Mouse (Mus musculus): ENCODE data around the gene Glg1.
"Not testable (repeated sequence)": the region's sequence is repeated elsewhere in the genome, so short reads cannot be mapped to it uniquely, and the experiment has no call there.

Glg1 gene

DNA sequence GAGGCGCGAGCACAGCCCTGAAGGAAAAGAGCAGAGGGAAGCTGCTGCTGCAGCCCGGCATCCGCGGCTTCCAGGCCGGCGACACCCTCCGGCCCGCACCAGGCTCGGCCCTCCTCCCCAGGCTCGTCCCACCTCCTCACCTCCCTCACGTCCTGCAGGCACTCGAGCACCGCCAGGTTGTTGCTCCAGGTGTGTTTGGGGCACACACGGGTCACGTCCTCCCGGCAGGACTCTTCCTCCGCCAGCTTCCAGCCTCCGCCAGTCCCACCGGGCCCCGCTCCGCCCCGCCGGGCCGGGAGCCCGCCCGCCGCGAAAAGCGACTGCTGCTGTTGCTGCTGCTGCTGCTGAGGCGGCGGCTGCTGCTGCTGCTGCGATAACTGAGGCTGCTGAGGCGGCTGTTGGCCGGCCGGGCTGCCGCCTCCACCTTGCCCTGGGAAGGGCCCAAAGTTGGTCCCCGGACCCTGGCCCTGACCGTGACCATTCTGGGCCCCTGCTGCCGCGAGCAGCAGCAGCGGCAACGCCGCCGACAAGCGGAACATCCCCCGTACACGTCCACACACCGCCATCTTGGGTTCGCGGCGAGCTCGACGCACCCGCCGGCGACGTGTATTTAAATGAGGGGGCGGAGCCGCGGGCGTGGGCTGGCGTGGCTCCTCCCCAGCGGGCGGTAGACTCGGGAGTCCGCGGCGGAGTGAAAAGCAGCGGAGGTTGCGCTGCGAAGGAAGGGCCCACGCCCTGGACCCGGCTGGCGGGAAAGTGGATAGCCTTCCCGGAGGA lies at the start of gene Glg1:
Gene Glg1, minus strand, starts transcription at position 586 of the 777 bp plus-strand sequence.
- peak; percentile 96 for DNase-seq

DNA sequence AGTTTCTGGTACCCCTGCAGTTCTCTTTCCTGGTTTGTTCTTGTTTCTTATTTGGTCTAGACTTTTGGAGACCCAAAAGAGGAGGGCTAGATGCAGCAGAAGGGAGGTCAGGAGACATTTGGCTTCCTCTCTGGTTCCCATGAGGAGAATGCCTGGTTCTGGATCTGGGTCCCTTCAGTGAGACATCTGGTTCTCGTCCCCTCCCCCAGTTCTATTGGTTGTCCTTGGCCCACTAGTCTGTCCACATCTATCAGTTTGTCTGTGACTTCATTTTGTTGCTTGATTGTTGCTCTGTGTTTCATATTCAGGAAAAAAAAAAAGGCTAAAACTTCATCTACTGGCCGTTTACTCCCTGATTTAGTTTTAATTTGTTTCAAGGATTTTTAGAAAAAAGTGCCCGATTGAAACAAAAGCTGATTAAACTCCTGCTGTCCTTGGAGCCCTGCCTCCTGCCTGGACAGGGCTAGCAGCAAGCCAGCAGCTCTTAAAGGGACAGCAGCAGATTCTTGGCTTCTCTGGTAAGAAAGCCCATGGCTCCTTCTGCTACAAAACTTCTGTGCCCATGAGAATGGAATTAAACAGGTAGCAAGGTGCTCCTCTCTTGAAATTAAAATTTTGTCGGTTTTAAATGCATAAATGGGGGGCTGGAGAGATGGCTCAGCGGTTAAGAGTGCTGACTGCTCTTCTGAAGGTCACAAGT lies 46.2 kb upstream of the Glg1 start:
- no peak for DNase-seq

DNA sequence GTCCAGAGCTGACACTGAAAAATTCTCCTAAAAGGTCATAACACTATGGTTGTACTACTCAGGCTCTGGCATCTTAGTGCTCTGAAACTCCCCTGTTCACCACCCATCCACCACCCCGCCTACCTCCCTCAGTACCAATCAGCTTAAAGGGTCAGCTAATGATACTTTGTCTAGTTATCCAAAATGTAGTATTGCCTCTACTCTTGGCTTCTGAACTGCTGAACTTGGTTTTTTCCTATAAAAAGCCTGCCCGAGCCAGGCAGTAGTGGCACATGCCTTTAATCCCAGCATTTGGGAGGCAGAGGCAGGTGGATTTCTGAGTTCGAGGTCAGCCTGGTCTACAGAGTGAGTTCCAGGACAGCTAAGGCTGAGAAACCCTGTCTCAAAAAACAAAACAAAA lies 45.3 kb upstream of the Glg1 start:
- no peak for DNase-seq

DNA sequence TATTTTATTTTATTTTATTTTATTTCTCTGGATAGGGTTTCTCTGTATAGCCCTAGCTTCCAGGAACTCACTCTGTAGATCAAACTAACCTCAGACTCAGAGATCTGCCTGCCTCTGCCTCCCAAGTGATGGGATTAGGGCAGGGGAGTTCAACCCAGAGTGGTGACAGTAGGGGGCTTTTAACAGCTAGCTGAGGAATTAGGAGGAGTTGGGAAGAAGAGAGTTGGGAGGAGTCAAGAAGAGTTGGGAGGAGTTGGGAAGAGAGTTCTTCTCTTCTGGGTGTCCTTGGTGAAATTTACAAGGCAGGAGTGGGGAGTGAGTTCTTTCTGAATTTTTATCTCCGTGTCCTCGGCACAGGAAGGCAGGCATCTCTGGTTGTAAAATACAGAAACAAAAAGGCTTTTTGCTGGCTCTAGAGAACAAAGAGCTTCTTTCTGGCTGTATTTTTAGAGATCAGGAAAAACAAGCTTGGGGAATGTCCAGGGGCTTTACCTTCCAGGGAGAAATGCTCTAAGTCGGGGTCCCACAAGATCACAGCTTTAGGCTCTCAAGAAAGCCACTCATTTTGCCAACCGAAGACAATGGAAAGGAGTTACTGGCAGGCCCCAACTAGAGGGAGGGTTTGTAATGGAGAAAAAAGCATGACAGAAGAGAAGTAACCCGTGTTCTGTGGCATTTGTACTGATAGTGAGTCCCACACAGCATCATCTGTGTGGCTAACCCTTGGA lies 44.2 kb upstream of the Glg1 start:
- not testable (repeated sequence) for DNase-seq

DNA sequence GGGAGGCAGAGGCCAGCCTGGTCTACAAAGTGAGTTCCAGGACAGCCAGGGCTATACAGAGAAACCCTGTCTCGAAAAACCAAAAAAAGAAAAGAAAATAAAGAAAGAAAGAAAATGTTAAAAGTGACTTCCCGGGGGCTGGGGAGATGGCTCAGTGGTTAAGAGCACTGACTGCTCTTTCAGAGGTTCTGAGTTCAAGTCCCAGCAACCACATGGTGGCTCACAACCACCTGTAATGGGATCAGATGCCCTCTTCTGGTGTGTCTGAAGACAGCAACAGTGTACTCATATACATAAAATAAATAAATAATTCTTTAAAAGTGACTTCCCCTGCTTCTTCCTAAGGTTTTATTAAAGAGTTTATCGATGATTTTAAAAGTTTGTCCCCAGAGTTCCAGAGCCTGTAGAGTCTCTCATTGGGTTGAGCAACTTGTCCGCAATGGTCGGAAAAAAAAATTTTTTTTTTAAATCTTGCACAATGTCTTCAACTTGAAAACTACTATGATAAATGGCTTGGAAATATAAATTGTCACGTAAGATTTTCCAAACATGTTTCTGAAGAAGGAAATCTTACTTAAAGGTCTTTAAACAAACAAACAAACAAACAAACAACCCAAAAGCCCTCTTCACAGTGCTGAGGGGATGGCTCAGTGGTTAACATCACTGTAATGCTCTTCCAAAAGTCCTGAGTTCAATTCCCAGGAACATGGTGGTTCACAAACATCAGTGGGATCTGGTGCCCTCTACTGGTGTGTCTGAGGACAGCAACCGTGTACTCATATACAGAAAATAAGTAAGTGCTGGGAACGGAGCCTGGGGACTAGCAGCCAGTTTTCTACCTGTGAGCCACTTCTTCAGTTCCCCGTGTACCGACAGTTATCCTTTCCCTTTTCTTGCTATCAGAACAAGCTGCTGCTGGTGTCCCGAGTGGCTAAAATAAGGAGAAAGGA lies 41.9 kb upstream of the Glg1 start:
- DNase-seq = peak; percentile 6

DNA sequence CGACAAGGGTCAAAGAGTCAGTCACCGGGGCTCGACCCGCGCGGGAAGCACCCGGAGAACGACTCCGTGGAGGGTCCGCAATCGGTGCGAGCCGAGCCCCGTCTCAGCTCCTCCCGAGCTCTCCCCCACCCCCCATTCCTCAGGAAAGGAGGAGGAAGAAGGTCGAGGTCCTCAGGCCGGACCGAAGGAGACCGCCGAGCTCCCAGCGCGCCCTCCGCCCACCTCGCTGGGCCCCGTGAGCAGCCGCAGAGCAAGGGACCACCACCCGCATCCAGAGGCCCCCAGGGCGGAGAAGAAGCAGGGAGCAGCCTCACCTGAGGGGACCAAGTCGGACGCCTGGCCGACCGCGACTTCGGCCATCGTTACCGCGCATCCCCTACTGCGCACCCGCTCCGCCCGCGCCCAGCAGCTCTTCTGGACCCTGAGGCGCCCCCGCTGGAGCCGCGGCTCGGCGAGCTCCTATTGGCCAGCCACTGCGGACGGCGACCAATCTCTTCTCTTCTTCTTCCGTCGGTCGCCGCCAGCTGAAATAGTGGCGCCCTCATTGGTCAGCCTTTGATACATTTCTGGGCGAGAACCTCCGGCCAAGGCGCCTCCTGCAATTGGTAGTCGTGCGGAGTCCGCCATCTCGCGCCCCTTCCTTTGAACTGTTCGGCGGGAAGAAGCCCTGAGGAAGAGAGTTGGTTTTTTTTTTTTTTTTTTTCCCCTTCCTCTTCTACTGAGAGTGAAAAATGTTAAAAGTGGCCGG lies 41.0 kb upstream of the Glg1 start, which contains the start of gene Rfwd3:
Gene Rfwd3, minus strand, starts transcription at position 402 of the 748 bp plus-strand sequence.
- peak; percentile 99 for DNase-seq

DNA sequence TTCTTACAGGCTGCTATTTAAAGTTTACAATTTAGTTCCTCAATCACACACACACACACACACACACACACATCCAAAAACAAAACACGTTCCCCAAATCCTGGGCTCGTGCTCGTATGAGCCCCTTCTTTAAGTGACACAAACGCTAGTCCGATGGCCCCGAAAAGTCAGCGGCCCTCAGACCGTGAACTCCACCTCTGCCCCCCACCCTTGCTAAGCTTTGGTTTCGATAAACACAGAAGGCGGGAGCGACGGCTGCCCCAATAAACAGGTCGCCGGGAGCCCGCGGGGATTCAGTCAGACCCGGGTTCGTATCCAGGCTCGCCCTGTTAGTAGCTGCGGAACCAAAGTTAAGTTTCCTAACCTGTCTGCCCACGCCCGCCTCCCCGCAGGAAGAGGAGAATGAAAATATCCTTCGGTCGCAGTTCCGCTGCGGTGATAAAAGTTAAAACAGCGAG lies 40.4 kb upstream of the Glg1 start:
- DNase-seq = peak; percentile 56

DNA sequence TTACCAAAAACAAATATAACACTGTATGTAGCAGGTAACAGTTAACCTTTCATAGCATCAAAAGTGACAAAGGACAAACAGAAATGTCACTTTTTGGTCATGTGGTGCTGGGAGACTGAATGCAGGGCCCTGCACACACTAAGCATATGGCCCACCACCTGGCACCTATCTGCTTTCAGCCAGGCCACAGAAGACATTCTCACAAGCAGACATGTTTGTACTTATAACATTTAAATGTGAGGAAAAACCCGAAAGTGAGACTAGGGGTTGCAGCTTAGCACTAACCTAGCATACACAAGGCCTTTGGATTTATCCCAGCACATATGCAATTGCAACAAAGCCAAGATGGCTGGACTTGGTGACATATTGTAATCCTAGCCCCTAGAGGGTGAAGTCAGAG lies 39.0 kb upstream of the Glg1 start:
- DNase-seq = peak; percentile 2

DNA sequence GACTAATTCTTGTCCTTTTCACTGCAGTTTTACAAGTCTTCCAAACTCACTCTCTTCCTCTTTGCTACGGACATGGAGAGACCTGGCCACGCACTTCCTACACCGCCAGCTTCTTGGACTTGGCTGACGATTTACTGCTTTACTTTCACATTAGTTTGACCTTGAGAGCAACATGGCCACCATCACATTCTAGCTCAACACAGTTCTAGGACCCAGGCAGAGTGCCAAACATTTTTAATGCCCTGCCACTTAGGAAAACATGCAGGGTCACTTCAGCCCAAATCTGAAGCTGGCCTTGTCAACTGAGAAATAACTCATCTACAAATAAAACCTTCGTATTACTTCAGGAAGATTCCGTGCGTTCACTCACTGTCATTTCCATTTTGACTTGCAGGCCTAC lies 32.7 kb upstream of the Glg1 start:
- DNase-seq = no peak

DNA sequence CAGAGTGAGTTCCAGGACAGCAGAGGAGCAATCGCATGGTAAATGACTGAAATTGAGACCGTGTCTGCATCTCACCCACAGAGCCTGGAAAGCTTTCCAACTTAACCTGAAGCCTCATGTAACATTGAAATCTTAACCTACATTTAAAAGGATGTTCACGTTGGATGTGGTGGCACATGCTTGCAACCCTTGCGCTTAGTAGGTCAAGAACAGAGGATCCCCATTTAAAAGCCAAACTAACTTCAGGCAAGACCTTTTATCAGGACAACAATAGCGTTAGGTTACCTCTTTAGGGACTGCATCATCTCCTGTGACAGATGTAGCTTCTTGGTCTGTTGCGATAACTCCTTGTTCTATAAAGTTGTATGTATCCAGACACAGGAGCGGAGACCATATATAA lies 31.6 kb upstream of the Glg1 start:
- DNase-seq = no peak

DNA sequence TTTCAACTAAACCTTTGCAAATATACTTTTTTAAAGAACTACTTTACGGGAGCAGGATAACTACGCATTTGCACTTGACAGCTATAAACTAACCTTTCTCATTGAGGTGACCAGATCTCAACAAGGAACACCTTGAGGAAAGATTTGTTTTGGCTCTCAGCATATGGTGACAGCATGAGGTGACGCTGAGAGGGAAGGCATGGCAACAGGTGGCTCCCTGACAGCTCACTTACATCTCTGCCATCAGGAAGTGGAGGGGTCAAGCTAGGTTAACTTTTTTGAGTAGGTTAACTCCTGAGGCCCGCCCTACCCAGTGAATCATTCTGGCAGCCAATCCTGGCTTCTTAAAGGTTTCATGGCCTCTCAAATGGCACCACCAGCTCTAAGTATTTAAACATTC lies 26.6 kb upstream of the Glg1 start:
- DNase-seq = no peak

DNA sequence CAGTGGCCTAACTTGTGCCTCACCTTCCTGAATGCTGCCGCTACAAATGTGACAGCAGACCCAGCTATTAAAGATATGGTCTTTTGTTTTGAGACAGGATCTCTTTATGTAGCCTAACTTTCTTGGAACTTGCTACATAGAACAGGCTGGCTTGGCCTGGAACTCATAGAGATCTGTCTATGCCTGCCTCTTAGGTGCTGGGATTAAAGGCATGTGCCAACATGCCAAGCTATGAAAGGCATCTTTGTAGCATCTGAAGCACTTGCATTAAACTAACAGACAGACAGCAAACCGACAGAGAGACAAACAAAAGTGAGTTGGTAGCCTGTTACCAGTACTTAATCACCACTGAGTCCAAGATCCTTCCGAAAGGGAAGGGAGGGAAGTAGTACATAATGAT lies 23.1 kb upstream of the Glg1 start:
- no peak for DNase-seq

DNA sequence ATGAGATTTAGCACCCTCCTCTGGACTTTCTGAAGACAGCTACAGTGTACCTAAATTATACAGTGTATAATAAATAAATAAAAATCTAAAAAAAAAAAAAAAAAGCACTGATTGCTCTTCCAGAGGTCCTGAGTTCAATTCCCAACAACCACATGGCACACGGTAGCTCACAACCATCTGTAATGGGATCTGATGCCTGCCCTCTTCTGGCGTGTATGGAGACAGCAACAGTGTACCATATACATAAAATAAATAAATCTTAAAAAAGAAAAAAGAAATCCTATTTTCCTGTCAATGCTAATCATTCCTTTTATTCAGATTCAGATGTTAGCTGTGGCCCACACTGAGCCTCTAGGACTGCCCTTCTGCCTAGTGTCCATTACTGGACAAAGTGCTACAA lies 9.3 kb upstream of the Glg1 start:
- DNase-seq = no peak

DNA sequence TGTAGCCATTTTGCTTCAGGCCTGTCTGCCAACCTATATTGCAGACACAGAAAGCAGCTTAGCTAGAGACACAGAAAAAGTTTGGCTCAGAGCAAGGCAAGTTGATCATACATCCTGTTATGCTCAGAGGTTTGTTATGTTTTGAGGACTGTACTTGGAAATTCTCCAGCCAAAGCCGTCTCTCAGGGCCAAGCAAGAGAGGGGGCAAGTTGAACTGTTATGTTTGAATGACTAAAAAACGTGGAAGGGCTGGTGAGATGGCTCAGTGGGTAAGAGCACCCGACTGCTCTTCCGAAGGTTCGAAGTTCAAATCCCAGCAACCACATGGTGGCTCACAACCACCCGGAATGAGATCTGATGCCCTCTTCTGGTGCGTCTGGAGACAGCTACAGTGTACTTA lies 7.1 kb upstream of the Glg1 start:
- DNase-seq = not testable (repeated sequence)

DNA sequence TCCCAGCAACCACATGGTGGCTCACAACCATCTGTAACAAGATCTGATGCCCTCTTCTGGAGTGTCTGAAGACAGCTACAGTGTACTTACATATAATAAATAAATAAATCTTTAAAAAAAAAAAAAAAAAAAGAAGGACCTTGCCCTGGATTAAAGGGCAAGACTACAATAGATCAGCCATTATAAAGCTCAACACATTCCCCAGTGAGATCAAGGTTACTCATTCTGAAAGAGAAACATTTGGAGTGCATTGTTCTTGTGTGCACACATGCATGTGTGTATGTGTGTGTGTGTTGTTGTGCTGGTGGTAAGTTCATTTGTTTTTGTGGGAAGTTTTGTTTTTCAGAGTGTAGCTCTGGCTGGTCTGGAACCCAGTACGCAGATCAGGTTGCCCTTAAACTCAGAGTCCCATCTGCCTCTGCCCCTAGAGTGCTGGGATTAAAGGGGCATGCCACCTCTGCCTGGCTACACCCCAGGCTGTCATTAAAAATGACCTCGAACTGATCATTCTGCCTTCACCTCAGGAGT lies 5.7 kb upstream of the Glg1 start:
- no peak for DNase-seq

DNA sequence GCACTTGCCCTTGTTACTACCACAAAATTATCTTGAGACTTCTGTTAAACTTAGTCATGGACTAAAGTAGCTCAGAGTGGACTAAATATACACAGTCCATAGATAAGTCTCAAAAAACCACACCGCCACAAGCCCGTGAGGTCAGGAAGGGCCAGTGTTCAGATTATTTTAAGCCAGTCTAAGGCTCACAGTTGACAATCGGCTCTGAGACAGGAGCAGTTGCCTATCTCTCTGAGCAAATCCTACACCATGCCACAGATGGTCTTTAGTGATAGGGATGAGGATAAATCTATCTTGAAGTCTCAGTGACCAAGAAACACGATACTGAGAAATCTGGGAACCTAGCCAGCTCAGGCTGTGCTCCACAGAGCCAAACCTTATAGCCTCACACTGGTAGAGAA lies 3.0 kb upstream of the Glg1 start:
- peak; percentile 48 for DNase-seq

DNA sequence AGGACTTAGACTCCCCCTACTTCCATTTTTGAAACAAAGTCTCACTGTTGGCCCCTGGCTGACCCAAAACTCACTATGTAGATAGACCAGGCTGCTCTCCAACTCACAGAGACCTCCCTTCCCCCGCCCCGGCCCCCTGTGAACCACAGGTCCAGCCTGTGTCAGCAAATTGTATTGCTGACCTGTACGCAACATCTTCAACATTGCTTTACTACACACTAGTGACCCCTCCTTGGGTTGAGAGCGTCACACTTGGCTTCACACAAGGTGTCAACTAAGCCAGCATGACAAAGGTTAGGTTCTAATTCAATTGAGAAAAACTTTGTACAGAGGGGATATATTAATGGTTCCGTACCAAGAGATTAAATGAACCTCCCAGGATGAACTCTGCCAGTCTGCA lies 1.2 kb upstream of the Glg1 start:
- DNase-seq = no peak

DNA sequence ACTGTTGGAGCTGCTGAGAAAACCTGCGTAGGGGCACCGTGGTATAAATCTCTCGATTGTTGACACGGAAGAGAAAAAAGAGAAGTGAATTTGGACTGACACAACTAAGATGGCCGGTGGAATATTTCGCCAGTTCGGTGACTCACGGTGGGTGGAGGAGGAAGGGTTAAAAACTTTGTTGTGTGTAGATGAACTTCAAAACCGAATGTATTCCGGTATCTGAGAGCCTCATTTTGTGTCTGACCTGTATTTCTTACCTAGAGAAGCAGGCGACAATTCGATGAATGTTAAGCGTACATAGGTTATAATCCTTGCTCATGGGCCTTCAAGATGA lies 359 bp upstream of the Glg1 start:
- DNase-seq = no peak

DNA sequence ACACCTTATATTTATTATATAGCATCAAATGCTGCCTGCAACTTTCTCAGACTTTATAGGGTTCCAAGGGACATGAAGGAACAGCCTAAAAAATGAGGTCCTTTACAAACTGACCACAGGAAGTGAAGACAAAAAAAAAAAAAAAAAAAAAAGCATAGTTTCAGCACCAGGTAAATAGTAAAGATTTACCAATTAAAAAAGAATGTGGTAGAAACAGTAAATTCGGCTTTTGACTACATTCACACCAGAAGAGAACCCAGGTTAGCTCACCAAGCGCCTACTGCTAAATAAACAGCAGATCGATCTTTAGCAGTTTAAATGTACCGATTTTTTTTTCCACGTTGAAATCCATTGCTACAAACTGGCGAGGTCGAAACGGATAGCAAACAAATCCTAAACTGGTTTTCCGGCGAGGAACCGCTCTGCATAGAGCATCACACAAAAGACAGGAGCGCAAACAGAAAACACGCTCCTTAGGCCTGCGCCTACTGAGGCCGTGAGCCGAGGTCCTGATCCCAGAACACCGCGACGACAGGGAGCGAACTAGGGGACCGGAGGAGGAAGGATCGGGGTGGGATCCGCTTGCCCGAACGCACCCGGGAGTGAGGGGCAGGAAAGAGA lies 896 bp downstream of the Glg1 start:
- DNase-seq = no peak

DNA sequence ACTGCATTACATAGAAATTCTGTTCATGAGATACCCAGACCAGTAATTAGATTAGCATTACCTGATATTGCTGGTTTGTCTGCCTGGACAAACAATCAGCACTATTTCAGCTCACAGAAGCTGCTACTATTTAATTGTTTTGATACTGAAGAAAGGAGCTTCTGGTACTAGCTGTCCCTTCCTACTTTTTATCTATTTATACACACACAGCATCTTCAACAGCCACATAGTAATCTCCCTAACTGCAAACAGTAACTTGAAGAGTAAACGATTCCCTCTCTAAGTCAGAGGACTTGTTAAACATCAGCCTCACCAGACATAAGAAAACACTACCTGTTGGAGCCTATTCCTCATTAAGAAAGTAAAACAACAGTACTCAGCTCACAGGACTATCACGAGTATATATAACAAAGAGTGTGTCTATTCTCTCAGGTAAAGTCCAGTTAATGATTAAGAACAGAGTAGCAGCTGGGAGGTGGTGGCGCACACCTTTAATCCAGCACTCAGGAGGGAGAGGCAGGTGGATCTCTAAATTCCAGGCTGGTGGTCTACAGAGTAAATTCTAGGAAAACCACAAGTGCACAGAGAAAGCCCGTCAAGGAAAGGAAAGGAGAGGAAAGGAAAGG lies 6.4 kb downstream of the Glg1 start:
- DNase-seq = no peak

DNA sequence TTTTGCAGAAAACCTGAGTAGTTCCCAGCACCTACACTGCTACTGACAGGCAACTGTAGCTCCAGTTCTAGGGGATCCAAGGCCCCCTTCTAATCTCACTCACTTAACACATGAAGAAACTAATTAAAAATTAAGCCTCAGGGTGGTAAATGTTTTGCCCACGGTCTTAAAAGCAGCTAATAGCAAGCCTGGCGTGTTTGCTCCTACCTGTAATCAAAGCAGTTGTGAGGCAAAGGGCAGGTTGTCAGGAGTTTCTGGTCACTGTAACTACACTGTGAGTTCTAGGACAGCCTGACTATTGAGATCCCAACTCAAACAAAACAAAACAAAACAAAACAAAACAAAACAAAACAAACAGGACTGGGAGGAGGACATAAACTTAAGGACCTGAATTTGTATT lies 8.9 kb downstream of the Glg1 start:
- DNase-seq = no peak

Data from retina, postnatal 1 day (tissue).